Mouse (Mus musculus) 3T3-L1 (cell line): Measurements from ENCODE around the gene Serinc3.
A peak's percentile ranks its signal among the peaks of the same experiment; 100 is the strongest.

Source experiments
- DNase-seq: peaks from one replicate; pipeline ENCODE4 v3.0.0-alpha.2; 2015; ENCODE audit warnings: low read depth, low spot score

Serinc3 gene

DNA sequence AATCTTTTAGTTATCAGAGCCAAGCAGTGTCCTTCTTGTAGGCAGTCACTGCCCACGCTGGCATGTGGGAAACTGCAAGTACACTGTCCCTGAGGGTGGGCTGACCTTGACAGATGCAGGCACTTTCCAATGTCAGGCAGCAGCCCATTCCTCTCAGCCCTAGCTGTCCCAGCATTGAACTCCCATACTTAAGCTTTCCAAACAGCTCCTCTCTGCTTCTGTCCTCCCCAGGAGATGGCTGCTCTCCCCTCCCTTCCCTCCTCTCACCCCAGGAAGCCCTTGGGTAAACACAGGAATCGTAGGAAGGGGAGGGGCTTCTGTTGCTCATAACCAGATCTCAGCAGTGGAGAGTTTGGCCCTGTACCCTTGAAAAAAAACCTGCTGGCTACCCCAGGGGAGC lies 49.8 kb downstream of the Serinc3 start:
- no peak for DNase-seq

- no peak for DNase-seq
Observed at GRCm38 (mm10) chr2:163593636-163594282, 51.2 kb downstream of the Serinc3 start.

- DNase-seq = peak; percentile 71
Observed at GRCm38 (mm10) chr2:163592084-163592483, 52.8 kb downstream of the Serinc3 start.

DNA sequence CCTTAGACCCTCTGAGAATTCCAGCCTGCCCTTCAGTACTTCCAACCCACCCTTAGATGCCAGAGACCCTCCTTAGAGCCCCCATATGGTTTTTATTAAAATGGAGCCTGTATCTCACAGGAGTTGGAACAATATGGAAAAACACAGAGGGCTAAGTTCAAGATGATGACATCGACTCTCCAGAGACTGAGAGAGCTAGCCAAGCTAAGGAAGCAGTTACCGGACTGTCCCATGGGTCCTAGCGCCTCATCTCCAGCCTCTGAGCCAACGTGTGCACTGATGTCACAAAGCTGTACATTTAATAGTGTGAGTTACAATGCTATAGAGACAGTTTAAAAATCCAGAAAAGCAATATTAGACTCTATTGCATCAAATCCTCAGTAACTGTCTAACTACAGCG lies 53.9 kb downstream of the Serinc3 start:
- peak; percentile 90 for DNase-seq

GRCm38 (mm10) chr2:163590211-163590610 lies 54.7 kb downstream of the Serinc3 start:
- DNase-seq = peak; percentile 55

- DNase-seq = no peak
Observed at GRCm38 (mm10) chr2:163587506-163587905, 57.4 kb downstream of the Serinc3 start.

DNA sequence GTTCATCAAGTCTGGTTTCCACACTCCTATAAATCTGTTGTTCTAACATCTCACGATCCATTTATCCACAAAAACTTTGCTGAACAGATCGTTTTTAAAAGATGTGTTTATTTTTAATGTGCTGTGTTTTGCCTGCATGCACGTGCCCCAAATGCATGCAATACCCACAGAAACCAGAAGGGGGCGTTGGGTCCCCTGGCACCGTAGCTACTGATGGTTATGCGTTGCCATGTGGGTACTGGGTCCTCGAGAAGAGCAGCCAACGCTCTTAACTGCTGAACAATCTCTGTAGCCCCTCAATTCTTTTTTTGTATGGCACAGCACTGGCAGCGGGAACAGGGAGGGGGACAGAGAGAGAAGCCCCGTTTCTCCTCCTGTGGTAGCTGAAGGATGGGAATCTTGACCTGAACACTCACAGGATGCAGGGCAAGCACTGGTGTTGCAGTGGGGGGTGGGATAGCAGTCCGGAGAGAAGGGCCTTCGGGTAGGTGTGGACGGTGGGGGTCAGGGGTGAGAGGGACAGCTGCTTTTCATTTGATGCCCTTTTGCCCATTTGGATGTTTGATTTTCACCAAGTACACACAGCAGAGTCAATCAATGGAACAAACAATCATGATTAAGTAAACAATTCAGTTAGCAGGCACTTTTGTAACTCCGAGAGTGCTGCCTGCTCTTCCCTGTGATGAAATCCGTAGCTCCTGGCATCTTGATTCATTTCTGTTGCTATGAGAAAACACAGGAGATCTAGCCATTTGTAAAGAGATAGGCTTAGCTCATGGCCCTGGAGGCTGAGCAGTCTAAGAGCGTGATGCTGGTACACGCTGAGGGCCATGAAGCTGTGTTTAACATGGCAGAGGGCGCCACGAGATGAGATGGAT lies 58.3 kb downstream of the Serinc3 start:
- DNase-seq = no peak

DNA sequence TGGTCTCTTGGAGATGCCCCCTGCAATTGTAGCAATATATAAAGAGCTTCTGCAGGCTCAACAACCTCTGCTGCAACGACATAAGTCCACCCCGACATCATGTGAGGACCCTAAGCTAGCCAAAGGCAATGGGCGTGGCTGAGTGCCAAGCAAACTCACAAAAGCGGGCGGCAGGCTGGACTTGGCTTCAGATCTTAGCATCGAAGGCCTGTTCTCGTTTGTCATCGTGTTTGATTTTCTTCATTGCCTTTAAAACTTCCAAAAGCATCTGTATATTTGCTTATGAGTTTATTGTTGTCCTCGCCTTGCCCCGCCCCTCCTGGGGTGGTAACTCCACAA lies 60.9 kb downstream of the Serinc3 start:
- DNase-seq = no peak

DNA sequence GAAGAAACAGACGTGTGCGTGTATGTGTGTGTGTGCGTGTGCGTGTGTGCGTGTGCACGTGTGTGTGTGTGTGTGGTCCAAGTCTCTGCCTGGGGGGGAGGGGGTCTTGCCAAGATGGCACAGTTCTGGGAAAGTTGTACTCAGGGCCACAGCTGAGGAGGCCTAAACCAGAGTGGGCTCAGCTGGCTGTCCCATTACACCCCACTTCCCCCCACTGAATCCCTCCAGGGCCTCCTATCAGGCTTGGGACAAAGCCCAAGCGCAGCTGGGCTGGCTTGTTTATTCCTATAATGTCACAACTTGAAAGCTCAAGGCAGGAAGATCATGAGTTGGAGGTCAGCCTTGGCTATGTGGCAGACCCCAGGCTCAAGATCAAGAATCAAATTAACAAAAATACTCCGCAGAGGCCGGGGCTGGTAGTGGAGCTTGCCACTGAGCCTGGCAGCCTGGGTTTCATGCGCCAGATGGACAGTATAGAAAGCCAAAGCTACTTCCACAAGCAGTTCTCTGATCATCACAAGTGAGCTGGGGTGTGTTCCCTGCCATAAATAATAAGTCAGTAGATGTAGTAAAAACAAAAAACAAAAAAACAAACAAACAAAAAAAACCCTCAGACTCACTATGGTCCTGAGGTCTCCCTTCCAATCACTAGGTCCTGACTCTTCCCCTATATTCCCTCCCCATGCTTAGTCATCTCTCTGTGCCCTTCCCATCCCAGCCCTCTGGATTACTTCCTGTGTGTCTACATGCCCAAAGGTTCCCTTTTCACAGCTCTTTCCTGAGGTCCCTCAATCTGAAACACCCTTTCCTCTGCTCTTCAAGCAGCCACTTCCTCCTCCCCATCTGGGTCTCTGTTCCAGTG lies 61.5 kb downstream of the Serinc3 start:
- DNase-seq = peak; percentile 66

DNA sequence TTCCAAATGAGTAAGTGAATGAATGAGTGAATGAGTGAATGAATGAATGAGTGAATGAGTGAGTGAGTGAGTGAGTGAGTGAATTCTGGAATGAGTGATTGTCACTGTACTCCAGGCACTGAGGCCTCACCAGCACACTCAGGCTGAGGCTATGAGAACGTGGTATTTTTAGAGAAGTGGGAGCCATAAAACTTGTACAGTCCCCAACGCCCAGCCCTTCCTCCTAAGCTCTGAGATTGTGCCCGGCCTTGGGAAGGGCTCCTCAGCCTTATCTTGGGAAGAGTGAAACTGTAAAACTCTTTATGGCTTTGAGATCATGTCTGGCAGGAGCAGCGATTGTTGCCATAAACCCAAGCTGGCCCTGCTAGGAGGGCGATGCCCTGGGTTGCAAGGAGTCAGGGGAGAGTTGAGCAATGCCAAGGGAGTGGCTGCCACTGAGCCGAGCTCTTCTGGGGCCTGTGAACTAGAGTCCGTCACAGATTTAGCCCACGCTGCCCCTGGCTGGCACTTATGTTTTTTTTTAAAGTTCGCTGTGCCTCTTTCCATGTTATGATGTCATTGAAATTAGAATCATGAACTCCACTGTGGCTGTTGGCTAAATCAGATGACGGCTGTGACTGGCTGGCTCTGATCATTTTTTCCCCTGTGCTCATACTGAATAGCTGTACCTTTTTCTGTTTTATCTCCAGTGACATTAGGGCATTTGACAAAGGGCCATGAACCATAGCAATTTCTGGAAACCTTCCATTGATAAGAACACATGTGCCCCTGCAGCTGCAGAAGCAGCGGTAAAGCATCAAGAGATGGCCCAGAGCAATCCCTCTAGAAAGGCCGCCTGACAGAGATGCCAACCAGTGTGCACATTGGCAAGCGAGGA lies 64.6 kb downstream of the Serinc3 start:
- no peak for DNase-seq

DNA sequence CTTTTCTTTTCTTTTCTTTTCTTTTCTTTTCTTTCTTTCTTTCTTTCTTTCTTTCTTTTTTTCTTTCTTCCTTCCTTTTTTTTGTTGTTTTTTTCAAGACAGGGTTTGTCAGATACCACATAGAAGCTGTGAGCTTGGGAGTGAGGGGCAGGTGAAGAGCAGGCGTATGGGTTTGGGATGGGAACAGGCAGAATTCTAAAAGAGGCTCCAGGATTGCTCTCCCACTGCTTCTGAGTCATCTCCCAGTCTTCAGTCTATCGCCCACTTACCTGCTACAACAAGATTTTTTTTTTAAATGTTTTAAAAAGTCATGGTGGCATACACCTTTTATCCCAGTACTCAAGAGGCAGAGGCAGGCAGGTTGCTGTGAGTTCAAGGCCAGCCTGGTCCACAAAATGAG lies 66.9 kb downstream of the Serinc3 start:
- DNase-seq = no peak

DNA sequence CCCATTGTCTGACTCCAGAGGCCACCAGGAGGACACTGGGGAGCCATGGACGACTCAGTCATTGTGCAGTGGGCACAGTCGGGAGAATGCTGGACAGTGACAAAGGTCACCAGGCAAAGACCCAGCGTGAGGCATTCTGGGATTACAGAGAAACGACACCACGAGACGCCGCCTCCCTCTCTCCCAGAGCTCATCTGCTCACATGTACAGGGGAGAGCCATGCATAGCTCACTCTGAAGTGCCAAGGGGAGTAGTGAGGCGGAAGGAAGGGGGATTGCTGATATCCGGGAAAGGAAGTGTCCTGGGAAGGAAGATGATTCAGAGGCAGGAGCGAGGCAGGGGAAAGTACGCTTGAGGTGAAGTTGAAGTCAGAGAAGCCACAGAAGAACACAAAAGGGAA lies 69.7 kb downstream of the Serinc3 start:
- no peak for DNase-seq

DNA sequence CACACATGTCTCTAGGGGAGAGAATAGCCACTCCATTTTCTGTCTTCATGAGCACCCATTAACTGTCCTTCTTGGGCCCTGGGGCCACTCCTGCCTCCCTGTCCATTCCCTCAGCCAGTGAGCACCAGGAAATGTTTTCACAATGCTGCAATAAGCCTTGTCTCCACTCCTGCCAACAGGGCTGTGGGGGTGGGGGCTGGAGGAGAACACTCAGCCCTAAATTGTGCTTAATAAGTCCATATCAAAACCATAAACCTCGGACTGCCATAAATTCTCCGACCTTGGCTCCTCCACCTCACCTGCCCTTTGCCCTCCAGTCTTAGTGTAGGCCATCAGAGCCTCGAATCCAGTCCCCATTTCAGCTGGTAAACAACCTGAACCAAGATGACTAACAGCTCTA lies 70.6 kb downstream of the Serinc3 start:
- DNase-seq = no peak
